In genomic region chr13:31518411-31518886, GRCm38 (mm10) we compare ENCODE assay signal across 9 mouse cellular contexts. TPM values are rescaled to one million over a fixed set of nuclear protein-coding genes. Genes with fewer than 3 reads are reported as not detected.
DNase-seq lines count a peak whose midpoint lies in the region; ATAC-seq and TF ChIP-seq lines count a peak whose summit lies in the region.
"Had no signal": no experiment of that assay in that cellular context is flagged by ENCODE, and none has a peak within 500 bp of the region (broad histone marks: within the 10 kb centered on the region; RNA-seq: fewer than 3 reads in every experiment).

No protein-coding gene starts in this region.

- H3K36me3 ChIP-seq in forebrain, embryonic 16.5 days (ENCODE audit: control insufficient read depth, insufficient read depth), result no peaks in the 10 kb centered on the region
- H3K36me3 ChIP-seq in forebrain, embryonic 10.5 days (replicated peaks), result no peaks in the 10 kb centered on the region
- H3K36me3 ChIP-seq in intestine, postnatal 0 days (ENCODE audit: control insufficient read depth, insufficient read depth), result no peaks in the 10 kb centered on the region

- DNase-seq in forebrain, embryonic 10.5 days (ENCODE audit: extremely low spot score, low spot score), result no peak
- peak; percentile 79 for DNase-seq in 3134 (ENCODE audit: extremely low read depth, insufficient read length, low spot score)
- peak; percentile 93 to 94 for DNase-seq in cerebellum, postnatal 10 days
- peak; percentile 36 for DNase-seq in ovary, postnatal 14 days (ENCODE audit: low spot score)
- no peak for DNase-seq in embryo, embryonic 10.5 days (ENCODE audit: low spot score)

- H3K27me3 ChIP-seq in forebrain, embryonic 16.5 days (replicated peaks; ENCODE audit: control insufficient read depth, insufficient read depth, low read length), result no peaks in the 10 kb centered on the region
- H3K27me3 ChIP-seq in forebrain, embryonic 10.5 days (ENCODE audit: poor library complexity, severe bottlenecking), result no peaks in the 10 kb centered on the region
- H3K27me3 ChIP-seq in intestine, postnatal 0 days (replicated peaks; ENCODE audit: control insufficient read depth, insufficient read depth, low read length), result no peaks in the 10 kb centered on the region

- WGBS in forebrain, embryonic 16.5 days, result 48% methylated on average over 10 of the region's 10 CpGs
- 86% methylated on average over 10 of the region's 10 CpGs for WGBS in forebrain, embryonic 10.5 days
- 32% methylated on average over 10 of the region's 10 CpGs for WGBS in intestine, postnatal 0 days

- H3K9ac ChIP-seq in forebrain, embryonic 16.5 days (replicated peaks; ENCODE audit: low read depth, low read length), result no peak overlapping the region
- no peak overlapping the region for H3K9ac ChIP-seq in intestine, postnatal 0 days (ENCODE audit: low read depth, low read length)

- no peak overlapping the region for H3K4me2 ChIP-seq in forebrain, embryonic 16.5 days (ENCODE audit: low read length)
- H3K4me2 ChIP-seq in intestine, postnatal 0 days (replicated peaks; ENCODE audit: low read depth), result 0 out of 2 replicates have a peak overlapping the region, but pooled peaks have one; percentile 17

- H3K9me3 ChIP-seq in forebrain, embryonic 16.5 days (ENCODE audit: control insufficient read depth, low read length), result no peaks in the 10 kb centered on the region
- no peaks in the 10 kb centered on the region for H3K9me3 ChIP-seq in forebrain, embryonic 10.5 days
- H3K9me3 ChIP-seq in intestine, postnatal 0 days (ENCODE audit: control insufficient read depth), result no peaks in the 10 kb centered on the region

- no peak for TF ChIP-seq CTCF in intestine, postnatal 0 days (IDR thresholded peaks at IDR 0.05; ENCODE audit: low read depth)

- no peak overlapping the region for H3K4me3 ChIP-seq in forebrain, embryonic 16.5 days (replicated peaks; ENCODE audit: low read length)
- H3K4me3 ChIP-seq in forebrain, embryonic 10.5 days, result no peak overlapping the region
- H3K4me3 ChIP-seq in intestine, postnatal 0 days (ENCODE audit: low read depth, low read length), result no peak overlapping the region

- no peak overlapping the region for H3K27ac ChIP-seq in forebrain, embryonic 16.5 days (ENCODE audit: low read length)
- no peak overlapping the region for H3K27ac ChIP-seq in forebrain, embryonic 10.5 days
- peak overlapping the region; percentile 87 for H3K27ac ChIP-seq in intestine, postnatal 0 days (ENCODE audit: low read depth, low read length)

- H3K4me1 ChIP-seq in forebrain, embryonic 16.5 days (replicated peaks; ENCODE audit: control insufficient read depth, insufficient read depth, low read length), result no peaks in the 10 kb centered on the region; the same call in 1 of the 2 replicates
- no peaks in the 10 kb centered on the region for H3K4me1 ChIP-seq in forebrain, embryonic 10.5 days
- H3K4me1 ChIP-seq in intestine, postnatal 0 days (replicated peaks; ENCODE audit: control insufficient read depth, insufficient read depth, low read length), result 0 out of 2 replicates have a peak, but pooled peaks cover 8% of the 10 kb centered on the region

- ATAC-seq in forebrain, embryonic 16.5 days, result peak; percentile 52; the same call in 1 of the 2 replicates
- ATAC-seq in intestine, postnatal 0 days, result peak; percentile 83
- ATAC-seq in megakaryocyte, adult 5-6 weeks (ENCODE audit: poor library complexity, severe bottlenecking), result no peak

RNA-seq across cellular contexts. Expression of gene Foxq1, which starts 37.5 kb away (rescaled TPM):
- 1.5 and 2.0 TPM in 2 replicates for polyA plus RNA-seq in forebrain, embryonic 16.5 days (2015; fragmentation: Nextera tagmentation; extraction: Ambion mirVana)
- polyA plus RNA-seq in forebrain, embryonic 10.5 days (2016; fragmentation: Nextera tagmentation; extraction: Ambion mirVana), result 0.59 and 0.71 TPM in 2 replicates
- 8.5 and 9.6 TPM in 2 replicates for polyA plus RNA-seq in intestine, postnatal 0 days (2015; fragmentation: Nextera tagmentation; extraction: Ambion mirVana)
- 0.16 and 0.34 TPM in 2 replicates for total RNA-seq in megakaryocyte, adult 5-6 weeks (2015)
- total RNA-seq in megakaryocyte, adult 5-6 weeks (2017), result 0.07 and 0.16 TPM in 2 replicates

RNA-seq across cellular contexts. Expression of gene A530084C06Rik, which starts 40.7 kb away (rescaled TPM):
- polyA plus RNA-seq in forebrain, embryonic 16.5 days (2015; fragmentation: Nextera tagmentation; extraction: Ambion mirVana), result not detected in 2 replicates
- not detected in 2 replicates for polyA plus RNA-seq in forebrain, embryonic 10.5 days (2016; fragmentation: Nextera tagmentation; extraction: Ambion mirVana)
- not detected in 2 replicates for polyA plus RNA-seq in intestine, postnatal 0 days (2015; fragmentation: Nextera tagmentation; extraction: Ambion mirVana)
- total RNA-seq in megakaryocyte, adult 5-6 weeks (2015), result 0.36 TPM in 1 of 2 replicates, not detected in the other
- 0.15 TPM in 1 of 2 replicates, not detected in the other for total RNA-seq in megakaryocyte, adult 5-6 weeks (2017)
- polyA plus RNA-seq: limb, embryonic 11.5 days had no signal

Comparison
In these comparisons a context has a peak if more than half of its experiments do, and no peak if none do; other contexts are left out.
1. DNase-seq: peak in 3134 (single experiment), cerebellum, postnatal 10 days (2 of 2) and ovary, postnatal 14 days (single experiment); none in forebrain, embryonic 10.5 days (single experiment) and embryo, embryonic 10.5 days (single experiment).